Mouse (Mus musculus) common myeloid progenitor, adult 5-6 weeks (primary cell): Measurements from ENCODE around the gene Klk1b26. TPM values are rescaled to one million over a fixed set of nuclear protein-coding genes. Genes with fewer than 3 reads are reported as not detected.
"Not testable (repeated sequence)": the region's sequence is repeated elsewhere in the genome, so short reads cannot be mapped to it uniquely, and the experiment has no call there.

Source experiments
- ATAC-seq: replicated peaks from 2 replicates; pipeline ENCODE4 v1.8.0; 2016; ENCODE audit warnings: low read depth, mild to moderate bottlenecking, moderate TSS enrichment, inconsistent platforms; ENCODE audit not compliant: poor library complexity, severe bottlenecking
- total RNA-seq: library from RNA; stranded (forward); fragments of 200-1000, 187-1606 nt; gene quantifications from 2 replicates; pipeline ENCODE4 v1.2.3, GENCODE M21; 2017

The Klk1b26 gene
- total RNA-seq: not detected in 2 replicates

GRCm38 (mm10) chr7:44011868-44012267, at the start of gene Klk1b26:
Gene Klk1b26, plus strand, starts transcription at chr7:44012168.
- ATAC-seq: not testable (repeated sequence)

DNA sequence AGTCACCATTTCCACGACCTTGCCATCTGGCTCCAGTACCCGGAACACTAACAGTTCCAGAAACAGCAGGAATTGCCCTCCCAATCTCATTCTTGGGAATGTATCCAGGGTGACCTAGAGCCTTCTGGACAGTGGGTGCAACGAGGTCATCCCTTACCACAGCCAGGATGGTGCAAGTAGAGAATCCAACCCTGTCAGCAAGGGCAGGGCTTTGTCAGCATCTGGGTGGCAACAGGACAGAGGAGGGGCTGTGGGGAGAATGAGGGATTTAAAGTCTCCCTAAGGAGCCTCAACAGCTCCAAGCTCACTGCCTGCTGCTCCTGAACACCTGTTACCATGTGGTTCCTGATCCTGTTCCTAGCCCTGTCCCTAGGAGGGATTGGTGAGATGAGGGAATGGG, 45.5 kb upstream of the Klk1b26 start, which contains the start of gene Klk1b1:
Klk1b1 (plus strand) TSS at position 301 of the 400 bp plus-strand sequence.
- no peak for ATAC-seq

DNA sequence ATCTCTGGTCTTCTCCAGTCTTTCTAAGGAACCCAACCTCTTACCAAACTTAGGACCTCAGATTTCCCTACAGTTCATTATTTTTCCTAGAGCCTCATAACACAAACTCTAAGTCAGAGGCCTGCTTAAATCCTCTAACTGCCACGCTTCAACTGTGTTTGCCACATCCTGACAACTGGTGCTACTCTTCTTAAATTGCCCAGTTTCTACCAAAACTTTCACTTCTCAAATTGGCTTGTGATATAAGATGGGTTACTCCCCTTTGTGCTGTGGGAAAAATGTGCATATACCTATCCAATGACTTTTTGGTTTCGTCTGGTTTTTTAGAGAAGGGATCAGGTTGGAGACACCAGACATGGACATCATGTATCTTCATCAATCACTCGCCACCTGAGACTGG, 44.9 kb upstream of the Klk1b26 start:
- ATAC-seq: no peak

- 0 out of 2 replicates have a peak, but pooled peaks have one; percentile 32 for ATAC-seq
Measured at GRCm38 (mm10) chr7:43967612-43968011, 44.4 kb upstream of the Klk1b26 start.

GRCm38 (mm10) chr7:43975761-43976160, 36.2 kb upstream of the Klk1b26 start, which contains the start of gene Klk1b9:
Gene Klk1b9, plus strand, starts transcription at chr7:43976061.
- ATAC-seq: not testable (repeated sequence)

- no peak for ATAC-seq
Measured at GRCm38 (mm10) chr7:43985657-43986056, 26.3 kb upstream of the Klk1b26 start.

DNA sequence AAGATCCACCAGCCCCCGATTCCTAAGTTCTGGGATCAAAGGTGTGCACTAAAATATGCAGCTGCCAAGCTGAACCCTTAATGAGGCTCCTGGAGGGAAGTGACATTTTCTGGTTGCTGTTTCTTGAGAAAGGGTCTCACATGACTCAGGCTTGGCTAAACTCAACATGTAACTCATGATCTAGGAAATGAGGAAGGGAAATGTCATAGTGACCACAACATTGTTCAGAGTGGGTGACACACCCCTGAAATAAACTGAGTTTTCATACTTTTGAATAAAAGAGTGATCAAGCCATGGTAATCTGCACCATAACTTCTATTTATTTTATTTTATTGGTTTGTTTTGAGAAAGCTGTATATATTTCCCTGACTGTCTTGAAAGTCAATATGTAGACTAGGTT, 17.1 kb upstream of the Klk1b26 start:
- ATAC-seq: not testable (repeated sequence)

- ATAC-seq: not testable (repeated sequence)
Measured at GRCm38 (mm10) chr7:43995577-43995976, 16.4 kb upstream of the Klk1b26 start, which contains the start of gene Klk1b11. Gene Klk1b11, plus strand, starts transcription at chr7:43995877.

DNA sequence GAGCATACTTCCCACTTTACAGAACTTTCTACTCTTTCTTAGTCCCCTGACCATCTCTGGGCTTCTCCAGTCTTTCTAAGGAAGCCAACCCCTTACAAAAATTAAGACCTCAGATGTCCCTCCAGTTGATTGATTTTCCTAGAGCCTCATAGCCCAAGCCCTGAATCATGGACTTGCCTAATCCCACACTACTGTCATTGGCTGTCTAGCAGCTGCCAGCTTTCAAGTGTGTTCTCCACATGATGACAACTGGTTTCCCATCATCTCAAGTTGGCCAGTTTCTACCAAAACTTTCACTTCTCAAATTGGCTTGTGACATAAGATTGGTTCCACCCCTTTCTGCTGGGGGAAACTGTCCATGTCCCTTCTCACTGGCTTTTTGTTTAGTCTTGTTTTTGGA, 7.1 kb upstream of the Klk1b26 start:
- ATAC-seq: 0 out of 2 replicates have a peak, but pooled peaks have one; percentile 29

GRCm38 (mm10) chr7:44014666-44015065, 2.7 kb downstream of the Klk1b26 start:
- not testable (repeated sequence) for ATAC-seq

GRCm38 (mm10) chr7:44015071-44015470, 3.1 kb downstream of the Klk1b26 start:
- ATAC-seq: no peak

GRCm38 (mm10) chr7:44051990-44052389, 40.0 kb downstream of the Klk1b26 start, which contains the start of gene Klk1b27:
Gene Klk1b27, plus strand, starts transcription at chr7:44052290.
- ATAC-seq: not testable (repeated sequence)

Other genes with a start within 250 kb of the Klk1b26 start
- not detected in 2 replicates for gene Klk12, start 243.3 kb upstream of the Klk1b26 start, total RNA-seq
- not detected in 2 replicates for gene Klk11, start 237.6 kb upstream of the Klk1b26 start, total RNA-seq
- not detected in 2 replicates for gene Klk10, start 231.1 kb upstream of the Klk1b26 start, total RNA-seq
- gene Klk9, start 220.3 kb upstream of the Klk1b26 start, total RNA-seq: not detected in 2 replicates
- gene Klk8, start 214.6 kb upstream of the Klk1b26 start, total RNA-seq: 29.0 and 33.0 TPM in 2 replicates
- not detected in 2 replicates for gene Klk7, start 200.9 kb upstream of the Klk1b26 start, total RNA-seq
- gene Klk6, start 187.7 kb upstream of the Klk1b26 start, total RNA-seq: not detected in 2 replicates
- gene Klk5, start 170.2 kb upstream of the Klk1b26 start, total RNA-seq: not detected in 2 replicates
- not detected in 2 replicates for gene Klk4, start 131.0 kb upstream of the Klk1b26 start, total RNA-seq
- not detected in 2 replicates for gene Klk15, start 78.4 kb upstream of the Klk1b26 start, total RNA-seq
- gene Klk1b8, start 61.5 kb upstream of the Klk1b26 start, total RNA-seq: not detected in 2 replicates
- not detected in 2 replicates for gene Klk1b1, start 45.4 kb upstream of the Klk1b26 start, total RNA-seq
- not detected in 2 replicates for gene Klk1b9, start 36.1 kb upstream of the Klk1b26 start, total RNA-seq
- not detected in 2 replicates for gene Klk1b11, start 16.3 kb upstream of the Klk1b26 start, total RNA-seq
- gene Klk1b27, start 40.1 kb downstream of the Klk1b26 start, total RNA-seq: not detected in 2 replicates
- not detected in 2 replicates for gene Klk1b21, start 90.2 kb downstream of the Klk1b26 start, total RNA-seq
- not detected in 2 replicates for gene Klk1b22, start 100.5 kb downstream of the Klk1b26 start, total RNA-seq
- gene Klk1b16, start 124.6 kb downstream of the Klk1b26 start, total RNA-seq: not detected in 2 replicates
- not detected in 2 replicates for gene Klk1b24, start 176.1 kb downstream of the Klk1b26 start, total RNA-seq
- gene Klk1b3, start 186.0 kb downstream of the Klk1b26 start, total RNA-seq: not detected in 2 replicates
- not detected in 2 replicates for gene Klk1b4, start 195.3 kb downstream of the Klk1b26 start, total RNA-seq
- gene Klk1b5, start 203.8 kb downstream of the Klk1b26 start, total RNA-seq: not detected in 2 replicates
- gene Klk1, start 213.2 kb downstream of the Klk1b26 start, total RNA-seq: not detected in 2 replicates
- not detected in 2 replicates for gene Gm36864, start 224.0 kb downstream of the Klk1b26 start, total RNA-seq
- gene 1700028J19Rik, start 234.5 kb downstream of the Klk1b26 start, total RNA-seq: 0.55 and 0.73 TPM in 2 replicates
- gene 2410002F23Rik, start 234.6 kb downstream of the Klk1b26 start, total RNA-seq: 97.3 and 107 TPM in 2 replicates
- gene Acp4, start 245.2 kb downstream of the Klk1b26 start, total RNA-seq: not detected in 2 replicates
- gene Gm15517, start 249.3 kb downstream of the Klk1b26 start, total RNA-seq: not detected in 2 replicates